Mouse (Mus musculus) hindbrain, embryonic 14.5 days (tissue): ENCODE results near the gene Znrf2. TPM values are rescaled to one million over a fixed set of nuclear protein-coding genes. Genes with fewer than 3 reads are reported as not detected.

Experiments
- ATAC-seq: fragments of 200-750 bp; cut with Nextera tagmentation; 2 replicates; pipeline ENCODE4 v1.8.0; 2017; ENCODE audit warnings: moderate number of reproducible peaks, mild to moderate bottlenecking, moderate TSS enrichment, moderate library complexity; ENCODE audit not compliant: low FRiP score
- DNase-seq: peaks from one replicate; pipeline ENCODE4 v3.0.0-alpha.2; 2015; ENCODE audit warnings: low spot score
- H3K27ac ChIP-seq: fragments of 300-500 bp; sonication (generic); 2 replicates; pipeline ENCODE4 v1.5.1; 2014; ENCODE audit warnings: mild to moderate bottlenecking, moderate library complexity
- H3K27me3 ChIP-seq: fragments of 300-500 bp; sonication (generic); 2 replicates; pipeline ENCODE4 v1.6.1; 2014; ENCODE audit warnings: mild to moderate bottlenecking, low read length, mixed read lengths; ENCODE audit not compliant: control insufficient read depth, insufficient read depth
- H3K36me3 ChIP-seq: fragments of 300-500 bp; sonication (generic); replicated peaks from 2 replicates; pipeline ENCODE4 v1.6.1; 2014; ENCODE audit not compliant: control insufficient read depth, insufficient read depth
- H3K4me1 ChIP-seq: fragments of 300-500 bp; sonication (generic); replicated peaks from 2 replicates; pipeline ENCODE4 v1.6.1; 2014; ENCODE audit warnings: antibody characterized with exemption, low read length, mixed read lengths; ENCODE audit not compliant: control insufficient read depth, insufficient read depth
- H3K4me2 ChIP-seq: fragments of 300-500 bp; sonication (generic); replicated peaks from 2 replicates; pipeline ENCODE4 v1.6.1; 2014; ENCODE audit warnings: mild to moderate bottlenecking, moderate library complexity
- H3K4me3 ChIP-seq: fragments of 300-500 bp; sonication (generic); replicated peaks from 2 replicates; pipeline ENCODE4 v1.5.1; 2014; ENCODE audit warnings: mild to moderate bottlenecking, low read length
- H3K9ac ChIP-seq: fragments of 300-500 bp; sonication (generic); 2 replicates; pipeline ENCODE4 v1.6.1; 2014
- H3K9me3 ChIP-seq: fragments of 300-500 bp; sonication (generic); 2 replicates; pipeline ENCODE4 v1.6.1; 2016; ENCODE audit warnings: low read length; ENCODE audit not compliant: control insufficient read depth
- WGBS: fragments of 180-500 bp; shearing (Covaris S2); extraction: QIAGEN DNeasy Blood & Tissue Kit; methylation state at CpG from one replicate; pipeline ENCODE4 v1.1.7; 2014; 5-methylcytosine and 5-hydroxymethylcytosine counted together
- polyA plus RNA-seq: library from polyadenylated mRNA; unstranded; fragments of >200 nt; fragmentation: Nextera tagmentation; extraction: Ambion mirVana; gene quantifications from 2 replicates; pipeline ENCODE4 v1.2.1, GENCODE M21; 2014

Gene Znrf2
- polyA plus RNA-seq, 1 experiment from 2014 or later: 7.7 TPM

DNA sequence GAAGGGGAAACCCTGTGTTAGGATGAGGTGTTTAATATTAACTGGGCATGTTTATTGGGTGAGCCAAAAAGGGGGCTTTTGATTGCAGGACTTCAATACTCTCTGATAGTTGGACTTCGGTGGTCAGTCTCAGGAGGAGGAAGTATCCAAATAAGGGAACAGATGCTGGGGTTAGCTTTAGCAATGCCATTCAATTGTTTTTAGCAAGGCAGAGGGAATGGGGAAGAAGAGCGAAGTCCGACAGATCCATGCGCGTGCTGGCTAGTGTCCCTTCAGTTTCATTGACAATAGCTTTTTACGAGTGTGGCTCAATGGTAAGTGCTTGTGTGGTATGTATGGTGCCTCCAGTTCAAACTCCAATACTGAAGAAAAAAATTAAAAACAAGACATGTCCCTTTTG is 124.4 kb downstream of the Znrf2 start:
- Histone ChIP-seq H3K4me1 (no peaks in the 10 kb centered on the region), H3K27ac (no peak overlapping the region), H3K27me3 (peaks cover 20% of the 10 kb centered on the region), H3K36me3 (no peaks in the 10 kb centered on the region), H3K4me3 (no peak overlapping the region), H3K4me2 (no peak overlapping the region), H3K9me3 (no peaks in the 10 kb centered on the region), H3K9ac (no peak overlapping the region)
- WGBS: 95% methylated on average over 6 of the region's 6 CpGs
- no peak for ATAC-seq
- DNase-seq: no peak

Other genes starting within 250 kb of the Znrf2 start
- 13.0 and 14.0 TPM in 2 replicates for gene Plekha8, start 221.8 kb upstream of the Znrf2 start, polyA plus RNA-seq
- 11.7 and 13.1 TPM in 2 replicates for gene Fkbp14, start 219.6 kb upstream of the Znrf2 start, polyA plus RNA-seq
- 101 and 123 TPM in 2 replicates for gene Mturn, start 135.3 kb upstream of the Znrf2 start, polyA plus RNA-seq
- gene Nod1, start 155.7 kb downstream of the Znrf2 start, polyA plus RNA-seq: 2.7 and 3.3 TPM in 2 replicates
- 14.8 and 15.2 TPM in 2 replicates for gene Ggct, start 176.0 kb downstream of the Znrf2 start, polyA plus RNA-seq
- gene Gars, start 221.1 kb downstream of the Znrf2 start, polyA plus RNA-seq: 205 and 221 TPM in 2 replicates